Mouse (Mus musculus): Measurements from ENCODE around the gene Ftsj1. TPM values are rescaled to one million over a fixed set of nuclear protein-coding genes. Genes with fewer than 3 reads are reported as not detected.

Ftsj1 gene
- 35.7 and 39.1 TPM in 2 replicates for polyA plus RNA-seq (2015; fragmentation: Nextera tagmentation; extraction: Ambion mirVana)

GRCm38 (mm10) chrX:8252334-8253285, at the start of gene Ftsj1:
TSS of gene Ftsj1 (minus strand) at chrX:8252406.

GRCm38 (mm10) chrX:8271083-8271820, 19.0 kb upstream of the Ftsj1 start, which contains the start of gene Slc38a5:
TSS of gene Slc38a5 (plus strand) at chrX:8271133.

GRCm38 (mm10) chrX:8206015-8206693, 46.1 kb downstream of the Ftsj1 start, which contains the start of gene Porcn:
TSS of gene Porcn (minus strand) at chrX:8206525.

GRCm38 (mm10) chrX:8193419-8193723, 58.8 kb downstream of the Ftsj1 start, which contains the start of gene Ebp:
TSS of gene Ebp (minus strand) at chrX:8193512.

Other genes starting within 250 kb of the Ftsj1 start
- gene Glod5, start 233.9 kb downstream of the Ftsj1 start, polyA plus RNA-seq (2015; fragmentation: Nextera tagmentation; extraction: Ambion mirVana): not detected in 2 replicates
- gene Suv39h1, start 177.6 kb downstream of the Ftsj1 start, polyA plus RNA-seq (2015; fragmentation: Nextera tagmentation; extraction: Ambion mirVana): 38.6 and 39.7 TPM in 2 replicates
- gene Was, start 161.9 kb downstream of the Ftsj1 start, polyA plus RNA-seq (2015; fragmentation: Nextera tagmentation; extraction: Ambion mirVana): 8.9 and 9.7 TPM in 2 replicates
- gene Wdr13, start 119.5 kb downstream of the Ftsj1 start, polyA plus RNA-seq (2015; fragmentation: Nextera tagmentation; extraction: Ambion mirVana): 8.3 and 9.4 TPM in 2 replicates
- 848 and 905 TPM in 2 replicates for gene Rbm3, start 106.5 kb downstream of the Ftsj1 start, polyA plus RNA-seq (2015; fragmentation: Nextera tagmentation; extraction: Ambion mirVana)
- 4.3 and 4.9 TPM in 2 replicates for gene Tbc1d25, start 76.2 kb downstream of the Ftsj1 start, polyA plus RNA-seq (2015; fragmentation: Nextera tagmentation; extraction: Ambion mirVana)
- gene Ebp, start 58.9 kb downstream of the Ftsj1 start, polyA plus RNA-seq (2015; fragmentation: Nextera tagmentation; extraction: Ambion mirVana): 33.1 and 34.2 TPM in 2 replicates
- gene Porcn, start 45.9 kb downstream of the Ftsj1 start, polyA plus RNA-seq (2015; fragmentation: Nextera tagmentation; extraction: Ambion mirVana): 0.78 and 0.98 TPM in 2 replicates
- 84.8 and 102 TPM in 2 replicates for gene Slc38a5, start 18.7 kb upstream of the Ftsj1 start, polyA plus RNA-seq (2015; fragmentation: Nextera tagmentation; extraction: Ambion mirVana)
- not detected in 2 replicates for gene Ssxb10, start 75.0 kb upstream of the Ftsj1 start, polyA plus RNA-seq (2015; fragmentation: Nextera tagmentation; extraction: Ambion mirVana)
- not detected in 2 replicates for gene Ssxb9, start 114.6 kb upstream of the Ftsj1 start, polyA plus RNA-seq (2015; fragmentation: Nextera tagmentation; extraction: Ambion mirVana)
- not detected in 2 replicates for gene Ssxb1, start 160.9 kb upstream of the Ftsj1 start, polyA plus RNA-seq (2015; fragmentation: Nextera tagmentation; extraction: Ambion mirVana)
- not detected in 2 replicates for gene Ssxb2, start 209.3 kb upstream of the Ftsj1 start, polyA plus RNA-seq (2015; fragmentation: Nextera tagmentation; extraction: Ambion mirVana)

All from spleen, postnatal 0 days (tissue).